Comparison of ENCODE assay signal across 24 mouse cellular contexts in the genomic region with DNA sequence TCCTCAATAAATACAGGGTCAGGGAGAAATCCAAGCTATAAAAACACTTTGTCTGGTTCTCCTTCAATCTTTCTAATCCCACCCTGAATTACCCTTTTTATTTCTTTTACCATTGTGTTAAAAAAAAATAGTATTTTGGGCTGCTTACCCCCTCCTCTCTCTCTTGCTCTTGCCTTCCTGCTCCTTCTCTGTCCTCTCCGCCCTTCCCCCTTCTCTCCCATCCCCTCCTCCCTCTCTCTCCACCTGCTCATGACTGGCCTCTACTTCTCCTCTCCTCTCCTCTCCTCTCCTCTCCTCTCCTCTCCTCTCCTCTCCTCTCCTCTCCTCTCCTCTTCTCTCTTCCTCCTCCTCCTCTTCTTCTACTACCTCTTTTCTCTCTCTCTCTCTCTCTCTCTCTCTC.
DNase-seq lines count a peak whose midpoint lies in the region; ATAC-seq lines count a peak whose summit lies in the region.
"Had no signal": no experiment of that assay in that cellular context is flagged by ENCODE, and none has a peak within 500 bp of the region (broad histone marks: within the 10 kb centered on the region; RNA-seq: fewer than 3 reads in every experiment).

No protein-coding gene starts in this region.

- no peak for ATAC-seq in forebrain, embryonic 16.5 days
- ATAC-seq in erythroblast, adult 5-6 weeks (replicated peaks; ENCODE audit: low FRiP score, poor library complexity, severe bottlenecking), result no peak
- ATAC-seq: CD4-positive, CD25-positive, alpha-beta regulatory T cell, adult 4 months; forebrain, postnatal 0 days; hindbrain, embryonic 16.5 days; inflammation-experienced regulatory T-cells, adult 6 months; intestine, embryonic 16.5 days had no signal

- H3K4me3 ChIP-seq in forebrain, embryonic 16.5 days (replicated peaks; ENCODE audit: low read length), result no peak overlapping the region
- no peak overlapping the region for H3K4me3 ChIP-seq in forebrain, embryonic 10.5 days
- H3K4me3 ChIP-seq: embryonic facial prominence, embryonic 10.5 days; embryonic facial prominence, embryonic 13.5 days; forebrain, embryonic 12.5 days; gastrocnemius, adult 2 months; hindbrain, embryonic 13.5 days had no signal

- peak; percentile 57 for DNase-seq in cerebellum, adult 9-10 months
- no peak for DNase-seq in cerebellum, adult 11 months
- DNase-seq in forebrain, embryonic 10.5 days (ENCODE audit: extremely low spot score, low spot score), result no peak
- DNase-seq in testis, postnatal 10 days (ENCODE audit: low spot score), result peak; percentile 18
- DNase-seq in testis, postnatal 14 days (ENCODE audit: low spot score), result no peak
- DNase-seq: adrenal gland, adult 2 months; adrenal gland, postnatal 14 days; embryo, embryonic 11 days; forebrain, postnatal 0 days; gastrocnemius, adult 2 months; gastrocnemius, postnatal 14 days; kidney, adult 18-20 months; kidney, adult 9 months had no signal

- H3K4me2 ChIP-seq in forebrain, embryonic 16.5 days (ENCODE audit: low read length), result peak overlapping the region; percentile 11; the same call in 1 of the 2 replicates
- H3K4me2 ChIP-seq: embryonic facial prominence, embryonic 13.5 days; forebrain, embryonic 12.5 days; heart, embryonic 11.5 days; hindbrain, embryonic 13.5 days had no signal

- no peaks in the 10 kb centered on the region for H3K4me1 ChIP-seq in forebrain, embryonic 16.5 days (replicated peaks; ENCODE audit: control insufficient read depth, insufficient read depth, low read length)
- H3K4me1 ChIP-seq in forebrain, embryonic 10.5 days, result peaks cover 17% of the 10 kb centered on the region
- H3K4me1 ChIP-seq: forebrain, embryonic 12.5 days; hindbrain, embryonic 13.5 days had no signal

- H3K9ac ChIP-seq in forebrain, embryonic 16.5 days (replicated peaks; ENCODE audit: low read depth, low read length), result no peak overlapping the region
- H3K9ac ChIP-seq: embryonic facial prominence, embryonic 13.5 days; forebrain, embryonic 12.5 days; hindbrain, embryonic 13.5 days had no signal

- no peaks in the 10 kb centered on the region for H3K9me3 ChIP-seq in forebrain, embryonic 16.5 days (ENCODE audit: control insufficient read depth, low read length)
- H3K9me3 ChIP-seq in forebrain, embryonic 10.5 days, result no peaks in the 10 kb centered on the region
- H3K9me3 ChIP-seq: embryonic facial prominence, embryonic 10.5 days; embryonic facial prominence, embryonic 13.5 days; forebrain, embryonic 12.5 days; hindbrain, embryonic 13.5 days had no signal

- no peaks in the 10 kb centered on the region for H3K27me3 ChIP-seq in forebrain, embryonic 16.5 days (replicated peaks; ENCODE audit: control insufficient read depth, insufficient read depth, low read length)
- H3K27me3 ChIP-seq in forebrain, embryonic 10.5 days (ENCODE audit: poor library complexity, severe bottlenecking), result no peaks in the 10 kb centered on the region
- H3K27me3 ChIP-seq: embryonic facial prominence, embryonic 13.5 days; forebrain, embryonic 12.5 days; hindbrain, embryonic 13.5 days had no signal

- peak overlapping the region; percentile 13 for H3K27ac ChIP-seq in forebrain, embryonic 16.5 days (ENCODE audit: low read length)
- H3K27ac ChIP-seq in forebrain, embryonic 10.5 days, result no peak overlapping the region
- H3K27ac ChIP-seq: embryonic facial prominence, embryonic 10.5 days; embryonic facial prominence, embryonic 13.5 days; forebrain, embryonic 12.5 days had no signal

- WGBS in forebrain, embryonic 16.5 days, result 68% methylated on average over 1 of the region's 1 CpGs
- WGBS in forebrain, embryonic 10.5 days, result 86% methylated on average over 1 of the region's 1 CpGs

- no peaks in the 10 kb centered on the region for H3K36me3 ChIP-seq in forebrain, embryonic 16.5 days (ENCODE audit: control insufficient read depth, insufficient read depth)
- H3K36me3 ChIP-seq in forebrain, embryonic 10.5 days (replicated peaks), result no peaks in the 10 kb centered on the region
- H3K36me3 ChIP-seq: embryonic facial prominence, embryonic 10.5 days; embryonic facial prominence, embryonic 13.5 days; forebrain, embryonic 12.5 days; hindbrain, embryonic 13.5 days had no signal

Comparison
In these comparisons a context has a peak if more than half of its experiments do, and no peak if none do; other contexts are left out.
1. DNase-seq: peak in cerebellum, adult 9-10 months (single experiment) and testis, postnatal 10 days (single experiment); none in cerebellum, adult 11 months (single experiment), forebrain, embryonic 10.5 days (single experiment) and testis, postnatal 14 days (single experiment).